Mouse (Mus musculus) cortical plate, adult 2 months (tissue): ENCODE data around the gene Fads3.

Experiments
- CTCF ChIP-seq: fragments of 200-500 bp; IDR thresholded peaks from 2 replicates; pipeline ENCODE4 v1.5.1; 2011; ENCODE audit warnings: mild to moderate bottlenecking, control low read depth, low read length; ENCODE audit not compliant: insufficient read depth; ENCODE audit errors: extremely low read depth
- POLR2A ChIP-seq: fragments of 200-500 bp; IDR thresholded peaks from 2 replicates; pipeline ENCODE4 v1.6.1; 2011; ENCODE audit warnings: mild to moderate bottlenecking, low read length, control low read depth; ENCODE audit not compliant: insufficient read depth; ENCODE audit errors: extremely low read depth

- no peak for TF ChIP-seq CTCF
- no peak for TF ChIP-seq POLR2A
Measured at GRCm38 (mm10) chr19:10003696-10004095, 37.7 kb upstream of the Fads3 start.
